Mouse (Mus musculus) C2C12 (cell line): ENCODE measurements around the gene H1foo. TPM values are rescaled to one million over a fixed set of nuclear protein-coding genes. Genes with fewer than 3 reads are reported as not detected.

Source experiments
- H3K27me3 ChIP-seq: one replicate; pipeline ENCODE4 v1.6.1; 2011; ENCODE audit not compliant: control insufficient read depth, insufficient read depth, insufficient read length
- H3K36me3 ChIP-seq: one replicate; pipeline ENCODE4 v1.6.1; 2011; ENCODE audit not compliant: control insufficient read depth, insufficient read depth
- H3K4me3 ChIP-seq: one replicate; pipeline ENCODE4 v1.5.1; 2011; ENCODE audit warnings: mild to moderate bottlenecking, control low read depth; ENCODE audit not compliant: poor library complexity, insufficient read depth, severe bottlenecking
- H3K79me2 ChIP-seq: one replicate; pipeline ENCODE4 v1.6.1; 2011; ENCODE audit not compliant: control insufficient read depth, insufficient read depth
- H3K79me3 ChIP-seq: one replicate; pipeline ENCODE4 v1.6.1; 2011; ENCODE audit warnings: low read depth, control low read depth
- H3ac ChIP-seq: one replicate; pipeline ENCODE3; 2011; ENCODE audit warnings: low read depth; ENCODE audit not compliant: control insufficient read depth, insufficient read length
- CEBPB ChIP-seq: IDR thresholded peaks from one replicate; pipeline ENCODE4 v1.6.1; 2011; ENCODE audit warnings: low read depth, mild to moderate bottlenecking, control low read depth, moderate library complexity
- CTCF ChIP-seq: IDR thresholded peaks from one replicate; pipeline ENCODE4 v1.5.1; 2011; ENCODE audit not compliant: control insufficient read depth, insufficient read depth, insufficient read length
- FOSL1 ChIP-seq: IDR thresholded peaks from one replicate; pipeline ENCODE4 v1.8.0; 2011; ENCODE audit warnings: mild to moderate bottlenecking, low read length; ENCODE audit not compliant: poor library complexity, insufficient read depth, severe bottlenecking
- MAX ChIP-seq: IDR thresholded peaks from one replicate; pipeline ENCODE4 v1.6.1; 2011; ENCODE audit warnings: mild to moderate bottlenecking, control low read depth
- MYOD1 ChIP-seq: IDR thresholded peaks from one replicate; pipeline ENCODE4 v1.6.1; 2011; ENCODE audit warnings: low read depth; ENCODE audit not compliant: control insufficient read depth, insufficient read length
- MYOG ChIP-seq: IDR thresholded peaks from one replicate; pipeline ENCODE4 v1.6.1; 2011; ENCODE audit not compliant: control insufficient read depth, insufficient read length; ENCODE audit errors: extremely low read depth
- USF1 ChIP-seq: IDR thresholded peaks from one replicate; pipeline ENCODE4 v1.6.1; 2011; ENCODE audit warnings: low read depth, mild to moderate bottlenecking, control low read depth, moderate library complexity
- long read RNA-seq, 2 experiments: library from polyadenylated mRNA; unstranded; transcript quantifications; one replicate each; pipeline ENCODE4 v2.0.0; 2019 to 2020
- polyA plus RNA-seq: library from polyadenylated mRNA; unstranded; fragments of >200 nt; fragmentation: generic; extraction: Trizol; gene quantifications from one replicate; pipeline ENCODE4 v1.2.1, GENCODE M21; 2012; ENCODE audit warnings: missing spikeins

The H1foo gene
- polyA plus RNA-seq = not detected
- long read RNA-seq, experiment 1 = 0 reads
- long read RNA-seq, experiment 2 = 0 reads

- TF ChIP-seq CEBPB (no peak), CTCF (no peak), MAX (no peak), MYOG (no peak), USF1 (no peak), FOSL1 (no peak), MYOD1 (no peak)
- Histone ChIP-seq H3K79me2 (no peaks in the 10 kb centered on the region), H3ac (no peak within 1 kb of the TSS), H3K27me3 (no peaks in the 10 kb centered on the region), H3K36me3 (no peaks in the 10 kb centered on the region), H3K79me3 (no peaks in the 10 kb centered on the region), H3K4me3 (no peak within 1 kb of the TSS)
Measured at GRCm38 (mm10) chr6:115944638-115945037, at the start of gene H1foo. Gene H1foo, plus strand, starts transcription at chr6:115944938.

GRCm38 (mm10) chr6:115896346-115896745 lies 48.4 kb upstream of the H1foo start:
- H3ac ChIP-seq = no peak overlapping the region
- TF ChIP-seq CTCF (no peak), CEBPB (no peak), MYOG (no peak), FOSL1 (no peak), MAX (no peak), USF1 (no peak), MYOD1 (no peak)
- H3K79me3 ChIP-seq = no peaks in the 10 kb centered on the region
- no peaks in the 10 kb centered on the region for H3K27me3 ChIP-seq
- H3K36me3 ChIP-seq = no peaks in the 10 kb centered on the region
- no peaks in the 10 kb centered on the region for H3K79me2 ChIP-seq
- no peak overlapping the region for H3K4me3 ChIP-seq

GRCm38 (mm10) chr6:115897117-115897516 lies 47.6 kb upstream of the H1foo start:
- Histone ChIP-seq H3K79me2 (no peaks in the 10 kb centered on the region), H3K27me3 (no peaks in the 10 kb centered on the region), H3ac (no peak overlapping the region), H3K36me3 (no peaks in the 10 kb centered on the region), H3K79me3 (no peaks in the 10 kb centered on the region), H3K4me3 (no peak overlapping the region)
- TF ChIP-seq MYOG (no peak), CTCF (no peak), CEBPB (no peak), MAX (no peak), MYOD1 (no peak), USF1 (no peak), FOSL1 (no peak)

- Histone ChIP-seq H3ac (no peak overlapping the region), H3K27me3 (no peaks in the 10 kb centered on the region), H3K36me3 (no peaks in the 10 kb centered on the region), H3K79me3 (no peaks in the 10 kb centered on the region), H3K4me3 (no peak overlapping the region), H3K79me2 (no peaks in the 10 kb centered on the region)
- TF ChIP-seq CTCF = no peak
- TF ChIP-seq USF1 = no peak
- no peak for TF ChIP-seq CEBPB
- no peak for TF ChIP-seq MYOG
- no peak for TF ChIP-seq MYOD1
- TF ChIP-seq FOSL1 = no peak
- TF ChIP-seq MAX = no peak
Measured at GRCm38 (mm10) chr6:115897926-115898520, 46.7 kb upstream of the H1foo start.

- Histone ChIP-seq H3K27me3 (no peaks in the 10 kb centered on the region), H3K4me3 (no peak overlapping the region), H3K36me3 (no peaks in the 10 kb centered on the region), H3ac (no peak overlapping the region), H3K79me3 (no peaks in the 10 kb centered on the region), H3K79me2 (no peaks in the 10 kb centered on the region)
- TF ChIP-seq CTCF = peak; percentile 81
- peak; percentile 7 for TF ChIP-seq MYOD1
- TF ChIP-seq CEBPB = no peak
Measured at GRCm38 (mm10) chr6:115901062-115901461, 43.7 kb upstream of the H1foo start.

GRCm38 (mm10) chr6:115901489-115901931 lies 43.2 kb upstream of the H1foo start:
- TF ChIP-seq CTCF = no peak
- no peak for TF ChIP-seq MYOG
- no peak for TF ChIP-seq MAX
- no peak for TF ChIP-seq USF1
- no peak for TF ChIP-seq FOSL1
- peak; percentile 66 for TF ChIP-seq CEBPB
- H3K79me3 ChIP-seq = no peaks in the 10 kb centered on the region
- no peaks in the 10 kb centered on the region for H3K36me3 ChIP-seq
- no peaks in the 10 kb centered on the region for H3K79me2 ChIP-seq
- no peak overlapping the region for H3ac ChIP-seq
- H3K27me3 ChIP-seq = no peaks in the 10 kb centered on the region
- H3K4me3 ChIP-seq = no peak overlapping the region
